Mouse (Mus musculus) cerebellum, postnatal 4 days (tissue): ENCODE measurements around the gene Pon3.

ENCODE experiments used
- DNase-seq, 2 experiments: peaks; one replicate each; pipeline ENCODE4 v3.0.0; 2022; ENCODE audit warnings: low spot score in 2 of 2, mixed read lengths in 1 of 2

Gene Pon3

GRCm38 (mm10) chr6:5179189-5179588, 76.9 kb downstream of the Pon3 start:
- no peak for DNase-seq

DNA sequence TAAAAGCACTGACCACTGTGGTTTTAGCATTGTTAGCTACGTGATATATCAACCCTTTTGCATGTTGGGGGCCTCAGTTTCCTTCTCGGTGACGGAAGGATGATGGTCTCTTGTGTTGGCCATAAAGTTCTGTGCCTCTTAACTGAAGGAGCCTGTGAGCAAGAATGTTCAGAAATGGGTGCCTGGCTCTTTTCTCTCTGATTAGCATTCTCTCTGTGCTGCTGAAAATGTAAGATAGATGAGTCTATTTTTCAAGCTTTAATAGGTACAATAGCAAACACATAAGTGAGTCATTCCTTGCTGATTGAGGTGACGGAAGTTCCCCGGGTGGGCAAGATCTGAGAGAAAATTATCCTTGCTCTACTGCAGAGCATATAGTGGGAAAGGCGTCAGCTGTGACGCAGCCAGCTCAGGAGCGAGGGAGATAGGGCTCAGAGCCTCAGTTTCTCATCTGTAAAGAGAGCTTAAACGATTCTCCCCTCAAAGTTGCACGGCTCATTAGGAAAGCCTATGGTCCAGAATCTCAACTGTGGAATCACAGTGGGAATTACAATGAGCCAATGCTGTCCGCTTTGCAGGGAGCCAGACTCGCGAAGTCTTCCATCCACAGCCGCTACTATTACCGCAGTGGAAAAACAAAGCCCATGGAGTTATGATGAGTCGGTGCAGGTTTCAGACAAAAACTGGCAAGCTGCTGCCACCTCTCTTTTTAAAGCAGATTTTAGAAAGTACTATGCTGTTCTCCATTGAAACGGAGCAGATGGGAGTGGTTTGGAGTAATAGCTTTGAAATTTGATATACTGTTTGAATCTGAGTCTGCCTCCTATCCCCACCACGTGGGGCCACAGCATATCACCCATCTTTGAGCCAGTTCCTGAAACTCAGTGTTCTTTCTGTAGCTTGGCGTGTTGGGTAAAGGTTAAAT, 77.9 kb downstream of the Pon3 start:
- DNase-seq, result no peak

DNA sequence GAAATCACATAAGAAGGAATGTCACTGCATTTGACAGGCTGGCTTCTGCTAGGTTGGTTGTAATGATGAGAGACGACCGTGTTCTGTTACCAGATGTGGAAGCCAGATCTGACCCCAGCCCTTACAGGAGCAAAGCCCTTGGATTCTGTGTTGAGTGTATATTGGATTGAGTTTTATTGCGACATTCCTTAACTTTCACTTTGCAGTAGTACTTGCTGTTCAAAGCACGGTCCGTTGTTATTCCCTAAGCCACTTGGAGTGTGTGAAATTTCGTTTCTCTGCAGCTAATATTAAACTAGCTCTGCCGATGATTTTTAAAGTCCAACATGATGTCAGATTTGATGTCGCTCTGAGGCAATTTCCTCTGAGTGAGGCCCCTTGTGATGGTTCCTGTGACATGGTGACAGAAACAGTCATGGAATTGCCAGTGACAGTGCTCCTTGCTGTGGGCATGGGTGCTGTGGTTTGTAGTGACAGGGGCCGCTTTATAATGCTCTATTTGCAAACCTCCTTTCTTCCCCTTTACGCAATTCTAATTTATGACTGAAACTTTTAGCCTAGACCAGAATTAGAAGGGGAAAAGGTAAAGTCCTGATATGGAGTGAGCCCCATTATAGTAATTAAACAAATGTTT, 81.8 kb downstream of the Pon3 start:
- no peak for DNase-seq

- peak in 1 of 2 experiments; percentile 10 for DNase-seq
Measured at GRCm38 (mm10) chr6:5172571-5172970, 83.5 kb downstream of the Pon3 start.

GRCm38 (mm10) chr6:5171418-5171817, 84.7 kb downstream of the Pon3 start:
- no peak for DNase-seq
